Mouse (Mus musculus): ENCODE measurements around the gene Gpr4. TPM values are rescaled to one million over a fixed set of nuclear protein-coding genes. Genes with fewer than 3 reads are reported as not detected.

Gene Gpr4
- total and polyA plus RNA-seq, 3 experiments: 0.15 to 0.19 TPM; not detected in 1

DNA sequence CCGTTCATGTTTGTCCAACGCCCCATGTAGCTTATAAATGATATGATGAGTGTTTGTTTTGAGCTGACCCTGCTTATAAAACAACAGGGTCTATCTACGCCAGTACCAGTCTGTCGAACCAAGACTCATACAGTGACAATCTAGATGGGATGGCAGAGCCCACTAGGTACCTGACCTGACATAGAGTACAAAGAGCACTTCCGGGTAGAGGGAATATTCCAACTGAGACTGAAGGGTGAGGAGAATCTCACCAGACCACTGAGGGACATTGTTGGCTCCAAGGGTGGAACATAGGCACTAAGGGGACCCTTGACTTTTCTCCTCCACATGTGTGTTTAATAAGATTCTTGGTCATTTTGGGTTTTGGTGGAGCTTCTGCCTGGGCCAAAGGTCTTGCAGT, 17.1 kb downstream of the Gpr4 start:
- peak overlapping the region; percentile 68 for H3K27ac ChIP-seq (ENCODE audit: control insufficient read depth, low read depth, low read length)
- H3K27me3 ChIP-seq (ENCODE audit: control insufficient read depth in 1 of 2, insufficient read depth in 2 of 2, low read length in 2 of 2): no peaks in the 10 kb centered on the region
- TF ChIP-seq KAT2A (conservative IDR thresholded peaks at IDR 0.05; ENCODE audit: low read depth, low read length) (no peak), GATA1 (IDR thresholded peaks at IDR 0.05; ENCODE audit: low read depth, low read length) (no peak), POLR2A (IDR thresholded peaks at IDR 0.05; ENCODE audit: control insufficient read depth in 1 of 2, insufficient read depth in 1 of 2, low read depth in 1 of 2, low read length in 2 of 2, poor library complexity in 1 of 2) (no peak), ELF1 (IDR thresholded peaks at IDR 0.05; ENCODE audit: low read depth, low read length) (0 out of 2 replicates have a peak, but pooled peaks have one; percentile 31)
- DNase-seq (ENCODE audit: low read depth, low spot score): no peak
- peak overlapping the region; percentile 72 for H3K9ac ChIP-seq (ENCODE audit: control insufficient read depth, low read depth, low read length, poor library complexity, severe bottlenecking)
- H3K4me1 ChIP-seq (ENCODE audit: control insufficient read depth in 1 of 2, insufficient read depth in 2 of 2, low read length in 2 of 2): peaks cover 0 to 7% of the 10 kb centered on the region in 2 experiments; a peak in 3 of 4 replicates
- H3K36me3 ChIP-seq (ENCODE audit: control insufficient read depth in 1 of 2, insufficient read depth in 2 of 2, low read length in 2 of 2): no peaks in the 10 kb centered on the region; a peak in 1 of 4 replicates
- no peaks in the 10 kb centered on the region for H3K9me3 ChIP-seq (replicated peaks; ENCODE audit: insufficient read depth, low read length)
- H3K79me2 ChIP-seq (ENCODE audit: control insufficient read depth, insufficient read depth, low read length, poor library complexity): peaks cover 49% of the 10 kb centered on the region
- H3K4me3 ChIP-seq (ENCODE audit: control insufficient read depth in 1 of 2, insufficient read depth in 1 of 2, low read depth in 2 of 2, low read length in 2 of 2): peak overlapping the region; percentile 77 to 92

DNA sequence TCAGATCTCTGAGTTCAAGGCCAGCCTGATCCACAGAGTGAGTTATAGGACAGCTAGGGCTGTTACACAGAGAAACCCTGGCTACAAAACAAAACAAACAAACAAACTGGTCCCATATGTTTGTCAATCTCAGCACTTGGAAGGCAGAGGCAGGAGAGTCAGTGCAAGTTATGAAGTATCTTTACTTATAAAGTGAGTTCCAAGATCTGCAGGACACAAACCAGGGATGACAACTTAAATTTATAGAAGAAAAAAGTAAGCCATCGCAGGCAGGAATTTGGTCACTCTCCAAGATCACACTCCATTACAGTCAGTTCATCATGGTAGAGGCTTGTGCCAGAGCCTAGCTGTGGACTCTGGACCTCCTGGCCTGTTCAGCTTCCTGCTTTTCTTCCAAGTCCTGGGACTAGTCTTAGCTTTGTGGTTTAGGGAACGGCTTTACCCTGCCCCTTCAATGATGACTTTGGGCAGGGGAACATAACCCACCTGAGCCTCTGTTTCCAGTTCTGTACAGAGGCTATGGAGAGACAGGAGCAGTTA, 17.8 kb downstream of the Gpr4 start:
- Histone ChIP-seq H3K4me3 (ENCODE audit: control insufficient read depth in 1 of 2, insufficient read depth in 1 of 2, low read depth in 2 of 2, low read length in 2 of 2) (no peak overlapping the region), H3K27ac (ENCODE audit: control insufficient read depth, low read depth, low read length) (no peak overlapping the region), H3K79me2 (ENCODE audit: control insufficient read depth, insufficient read depth, low read length, poor library complexity) (peaks cover 50% of the 10 kb centered on the region), H3K4me1 (ENCODE audit: control insufficient read depth in 1 of 2, insufficient read depth in 2 of 2, low read length in 2 of 2) (peaks cover 4 to 7% of the 10 kb centered on the region in 2 experiments), H3K9me3 (replicated peaks; ENCODE audit: insufficient read depth, low read length) (no peaks in the 10 kb centered on the region), H3K9ac (ENCODE audit: control insufficient read depth, low read depth, low read length, poor library complexity, severe bottlenecking) (no peak overlapping the region), H3K27me3 (ENCODE audit: control insufficient read depth in 1 of 2, insufficient read depth in 2 of 2, low read length in 2 of 2) (no peaks in the 10 kb centered on the region), H3K36me3 (ENCODE audit: control insufficient read depth in 1 of 2, insufficient read depth in 2 of 2, low read length in 2 of 2) (peaks cover 0 to 3% of the 10 kb centered on the region in 2 experiments; a peak in 3 of 4 replicates)
- no peak for DNase-seq (ENCODE audit: low read depth, low spot score)
- TF ChIP-seq USF2 (IDR thresholded peaks at IDR 0.05; ENCODE audit: borderline replicate concordance in 1 of 2, insufficient read depth in 1 of 2, low read depth in 1 of 2, low read length in 2 of 2) (no peak), CHD2 (IDR thresholded peaks at IDR 0.05; ENCODE audit: low read length) (no peak), RCOR1 (IDR thresholded peaks at IDR 0.05; ENCODE audit: low read depth, low read length) (no peak), GABPA (IDR thresholded peaks at IDR 0.05; ENCODE audit: low read depth, low read length) (no peak), BHLHE40 (IDR thresholded peaks at IDR 0.05; ENCODE audit: borderline replicate concordance, low read depth, low read length) (no peak), E2F4 (IDR thresholded peaks at IDR 0.05; ENCODE audit: borderline replicate concordance, low read depth, low read length) (no peak), UBTF (IDR thresholded peaks at IDR 0.05; ENCODE audit: borderline replicate concordance, insufficient read depth, low read depth, low read length) (no peak), MAFK (IDR thresholded peaks at IDR 0.05; ENCODE audit: borderline replicate concordance, low read depth, low read length) (no peak), SIN3A (IDR thresholded peaks at IDR 0.05; ENCODE audit: low read length) (no peak), ZC3H11A (IDR thresholded peaks at IDR 0.05; ENCODE audit: low read depth, low read length) (no peak), MXI1 (IDR thresholded peaks at IDR 0.05; ENCODE audit: low read depth, low read length) (no peak), MAZ (IDR thresholded peaks at IDR 0.05; ENCODE audit: low read depth, low read length) (no peak), TCF12 (IDR thresholded peaks at IDR 0.05; ENCODE audit: low read depth, low read length) (no peak), HCFC1 (IDR thresholded peaks at IDR 0.05; ENCODE audit: low read depth, low read length) (no peak), ZNF384 (IDR thresholded peaks at IDR 0.05; ENCODE audit: low read depth, low read length) (no peak)
